Mouse (Mus musculus): ENCODE measurements around the gene Cdhr2.

Cdhr2 gene

DNA sequence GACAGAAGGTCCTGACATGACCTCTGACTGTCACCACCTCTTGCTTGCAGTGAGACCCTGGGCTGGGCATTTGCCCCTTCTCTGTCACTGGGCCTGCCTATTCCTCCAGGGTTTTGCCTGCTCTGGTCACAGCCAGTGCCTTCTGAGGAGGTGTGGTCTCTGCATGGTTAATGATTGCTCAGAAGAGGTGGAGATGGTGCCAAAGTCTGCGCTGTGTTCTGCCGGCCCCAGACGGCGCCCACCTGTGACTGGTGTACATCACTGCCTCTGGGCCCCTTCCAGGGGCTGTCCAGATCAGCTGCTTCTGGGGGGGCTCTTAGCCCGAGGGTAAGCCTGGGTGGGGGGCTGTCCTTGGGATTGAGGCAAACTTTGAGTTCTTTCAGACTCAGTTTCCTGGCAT is at the start of gene Cdhr2:
TSS of gene Cdhr2 (plus strand) at position 219 of the 400 bp plus-strand sequence.
- no peak for DNase-seq (ENCODE audit: low spot score in 2 of 2)

DNA sequence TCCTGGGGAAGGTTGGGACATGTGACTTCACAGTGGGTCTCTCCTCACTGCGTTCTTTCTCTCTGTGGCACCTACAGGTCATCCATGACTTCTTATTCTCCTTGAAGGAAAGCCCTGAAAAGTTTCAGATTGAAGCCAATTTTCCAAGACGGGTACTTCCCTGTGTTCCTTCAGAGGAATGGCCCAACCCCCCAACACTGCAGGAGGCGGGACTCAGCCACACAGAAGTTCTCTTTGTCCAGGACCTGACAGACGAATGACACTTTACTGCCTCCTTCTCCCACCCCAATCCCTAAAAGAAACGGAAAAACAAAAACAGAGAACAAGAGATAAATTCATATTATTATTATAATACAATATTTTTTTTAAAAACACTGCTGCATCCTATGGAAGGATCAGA is 40.4 kb upstream of the Cdhr2 start:
- DNase-seq (ENCODE audit: low spot score in 2 of 2), result no peak

- DNase-seq (ENCODE audit: low spot score in 2 of 2), result no peak
Observed at GRCm38 (mm10) chr13:54661358-54661757, 39.9 kb upstream of the Cdhr2 start.

GRCm38 (mm10) chr13:54663999-54664398 is 37.3 kb upstream of the Cdhr2 start:
- DNase-seq (ENCODE audit: low spot score in 2 of 2), result no peak

DNA sequence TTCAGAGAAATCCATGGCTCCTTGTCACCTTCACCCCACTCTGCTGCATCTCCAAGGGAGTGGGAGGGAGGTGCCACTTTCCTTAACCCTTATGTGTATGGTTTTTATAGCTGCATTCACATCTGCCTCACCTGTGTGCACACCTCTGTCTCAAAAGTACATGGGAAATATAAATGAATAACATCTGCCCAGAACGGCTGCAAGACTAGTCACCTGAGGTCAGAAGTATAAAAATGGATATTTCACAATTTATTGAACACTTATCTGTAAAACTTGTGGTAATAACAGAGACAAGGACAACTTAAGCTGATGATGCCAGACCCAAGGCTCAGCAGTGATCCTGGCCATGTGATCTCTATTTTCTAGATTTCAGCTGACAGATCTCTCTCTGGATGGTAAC is 36.8 kb upstream of the Cdhr2 start:
- DNase-seq (ENCODE audit: low spot score in 2 of 2), result no peak

DNA sequence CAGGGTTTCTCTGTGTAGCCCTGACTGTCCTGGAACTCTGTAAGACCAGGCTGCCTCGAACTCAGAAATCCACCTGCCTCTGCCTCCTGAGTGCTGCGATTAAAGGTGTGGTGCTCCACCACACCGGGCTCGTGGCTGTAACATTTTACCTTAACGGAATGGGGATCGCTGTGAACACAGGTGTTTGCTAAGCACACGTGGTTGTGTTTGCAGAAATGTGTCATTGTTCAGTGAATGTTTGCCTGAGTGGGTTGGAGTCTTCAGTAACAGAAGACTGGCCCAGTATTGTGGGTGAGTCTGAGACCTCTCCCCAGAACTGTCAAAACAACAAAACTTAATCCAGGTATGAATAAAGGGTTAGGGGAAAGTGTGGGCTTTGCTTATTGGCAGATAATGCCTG is 36.2 kb upstream of the Cdhr2 start:
- no peak for DNase-seq (ENCODE audit: low spot score in 2 of 2)

DNA sequence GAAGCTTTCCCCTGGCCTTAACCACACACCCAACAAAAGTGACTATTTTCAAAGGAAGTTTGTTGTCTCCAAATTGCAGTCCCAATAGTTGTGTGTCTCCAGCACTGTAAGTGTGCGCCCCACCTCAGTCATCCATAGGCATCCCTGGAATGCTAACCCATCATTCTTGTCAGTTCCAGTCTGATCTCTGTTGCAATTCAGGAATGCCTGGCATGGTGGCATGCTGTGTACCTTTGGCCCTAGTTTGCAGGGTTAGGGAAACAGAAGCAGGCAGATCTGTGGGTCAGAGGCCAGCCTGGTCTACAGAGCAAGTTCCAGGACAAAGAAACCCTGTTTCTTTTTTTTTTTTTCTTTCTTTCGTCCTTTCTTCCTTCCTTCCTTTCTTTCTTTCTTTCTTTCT is 30.8 kb upstream of the Cdhr2 start:
- DNase-seq (ENCODE audit: low spot score in 2 of 2), result no peak

DNA sequence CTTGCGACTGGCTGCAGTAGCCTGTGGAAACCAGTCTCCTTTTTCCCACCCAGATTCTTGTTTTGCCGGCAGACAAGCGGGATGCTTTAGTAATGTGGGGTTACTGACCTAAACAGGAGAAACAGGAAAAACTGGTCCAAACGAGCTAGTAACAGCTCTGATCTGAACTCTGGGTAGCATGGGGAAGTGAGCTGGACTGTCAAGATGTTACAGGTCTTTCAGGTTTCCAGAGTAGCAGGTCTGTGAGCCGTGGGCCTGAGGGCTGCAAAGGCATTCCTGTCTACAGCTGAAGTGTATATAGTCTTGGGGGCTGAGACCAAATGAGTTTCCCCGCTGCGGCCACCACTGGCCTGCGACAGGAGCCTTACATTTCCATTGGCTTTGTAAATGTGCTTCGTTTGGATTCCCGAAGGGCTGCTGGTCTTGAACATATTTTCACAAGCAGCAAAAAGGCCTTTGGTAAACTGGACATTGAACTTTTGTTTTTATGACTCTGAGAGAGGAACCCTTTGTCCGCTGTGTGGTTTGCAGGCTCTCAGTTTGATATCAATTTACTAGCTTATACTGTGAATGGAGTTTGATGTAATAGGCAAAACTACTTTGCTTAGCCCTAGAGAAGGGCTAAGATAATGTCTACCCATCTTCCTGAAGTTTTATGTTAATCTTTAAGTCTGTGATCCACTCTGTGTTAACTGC is 25.2 kb upstream of the Cdhr2 start:
- no peak for DNase-seq (ENCODE audit: low spot score in 2 of 2)

DNA sequence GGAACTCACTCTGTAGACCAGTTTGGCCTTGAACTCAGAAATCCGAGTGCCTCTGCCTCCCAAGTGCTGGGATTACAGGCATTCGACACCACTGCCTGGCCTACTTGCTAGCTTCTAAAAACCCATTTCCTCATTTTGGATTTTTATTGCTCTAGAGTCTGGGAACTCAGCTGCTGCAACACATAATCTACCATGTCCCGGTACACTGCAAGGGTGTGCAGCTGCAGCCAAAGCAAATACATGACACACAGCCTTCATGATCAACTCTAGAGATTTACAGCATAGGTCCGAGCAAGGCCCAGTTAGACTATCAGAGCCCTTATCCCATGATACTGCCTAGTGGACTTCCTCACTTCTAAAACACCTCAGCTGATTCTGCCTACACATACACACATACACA is 23.0 kb upstream of the Cdhr2 start:
- DNase-seq (ENCODE audit: low spot score in 2 of 2), result no peak

DNA sequence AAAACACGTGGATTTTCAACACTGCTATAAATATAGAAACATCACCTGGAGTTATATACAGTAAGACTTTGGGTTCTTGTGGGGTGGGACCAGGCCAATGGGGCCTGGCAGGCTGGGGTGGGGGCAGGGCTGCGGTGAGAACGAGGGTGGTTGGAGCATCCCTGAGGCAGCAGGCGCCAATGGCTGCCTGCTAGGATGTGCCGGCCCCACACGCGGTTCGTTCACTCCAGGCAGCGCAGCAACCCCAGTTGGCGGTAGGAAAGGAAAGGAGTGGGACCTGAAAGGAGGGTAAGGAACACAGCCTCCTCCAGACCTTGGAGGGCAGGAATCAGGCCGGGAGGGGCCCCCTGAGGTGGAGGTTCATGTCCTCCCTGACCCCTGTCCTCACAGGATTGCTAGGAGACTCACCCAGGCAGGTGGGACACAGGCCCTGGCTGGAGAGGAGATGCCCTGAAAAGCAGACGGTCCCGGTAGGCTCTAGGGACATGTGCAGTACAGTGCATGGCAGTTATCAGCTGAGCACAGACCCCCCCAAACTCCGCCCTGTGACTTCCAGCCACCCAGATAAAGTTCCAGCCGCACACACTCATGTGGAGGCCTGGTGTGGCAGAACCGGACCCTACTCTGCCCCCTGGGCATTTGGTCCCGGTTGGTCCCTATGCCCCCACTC is 20.9 kb upstream of the Cdhr2 start:
- DNase-seq (ENCODE audit: low spot score in 2 of 2), result no peak

- no peak for DNase-seq (ENCODE audit: low spot score in 2 of 2)
Observed at GRCm38 (mm10) chr13:54681291-54681690, 20.0 kb upstream of the Cdhr2 start.

DNA sequence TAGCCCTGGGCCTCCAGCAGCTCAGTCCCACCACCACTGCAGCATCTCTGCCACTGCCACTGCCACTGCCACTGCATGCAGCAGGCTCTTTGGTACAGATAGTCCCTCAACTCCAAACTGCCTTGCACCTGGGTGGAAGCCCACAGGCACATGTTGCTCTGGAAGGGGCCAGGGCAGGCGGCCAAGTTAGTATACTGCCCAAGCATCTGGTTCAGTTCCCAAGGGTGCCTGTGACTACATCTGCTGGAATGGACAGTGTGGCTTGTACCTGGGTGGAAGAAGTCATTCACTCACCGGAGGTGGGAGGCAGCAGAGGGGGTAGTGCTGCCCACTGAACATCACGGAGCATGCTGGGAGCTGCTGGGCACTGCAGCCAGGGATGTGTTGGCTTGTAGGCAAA is 18.0 kb upstream of the Cdhr2 start:
- DNase-seq (ENCODE audit: low spot score in 2 of 2), result no peak

DNA sequence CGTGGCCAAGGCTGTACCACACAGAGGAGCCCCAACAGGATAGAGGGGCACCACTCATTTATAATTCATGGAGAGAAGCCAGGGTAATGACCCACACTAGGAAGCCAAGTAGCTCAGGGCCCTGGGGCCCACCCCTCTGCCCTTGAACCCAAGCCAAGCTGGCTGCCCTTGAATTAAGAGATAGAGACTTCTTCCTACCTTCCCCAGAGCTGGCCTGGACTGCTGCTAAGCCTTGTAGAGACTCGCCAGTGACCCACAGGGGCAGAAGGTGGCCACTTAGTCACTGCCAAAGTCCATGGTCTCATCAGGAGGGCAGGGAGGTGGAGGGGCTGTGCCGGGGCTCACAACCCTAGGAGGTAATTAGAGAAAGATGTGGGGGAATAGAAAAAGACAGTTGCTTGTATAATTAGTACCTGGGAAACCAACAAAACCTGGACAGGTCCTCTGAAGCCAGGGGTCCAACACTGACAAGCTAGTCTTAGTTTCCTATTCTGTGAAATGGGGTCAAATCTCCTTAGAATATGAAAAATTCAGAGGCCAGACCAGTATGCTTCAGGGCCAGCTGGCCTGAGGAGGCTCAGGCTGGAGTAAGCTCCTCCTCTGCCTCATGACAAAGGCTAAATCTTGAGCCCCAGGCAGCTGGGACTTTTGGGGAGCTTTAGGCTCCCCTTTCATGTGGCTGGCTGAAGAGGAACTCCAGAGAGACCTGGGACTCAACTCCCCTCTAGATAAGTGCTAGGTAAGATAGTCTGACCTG is 16.9 kb upstream of the Cdhr2 start:
- no peak for DNase-seq (ENCODE audit: low spot score in 2 of 2)

DNA sequence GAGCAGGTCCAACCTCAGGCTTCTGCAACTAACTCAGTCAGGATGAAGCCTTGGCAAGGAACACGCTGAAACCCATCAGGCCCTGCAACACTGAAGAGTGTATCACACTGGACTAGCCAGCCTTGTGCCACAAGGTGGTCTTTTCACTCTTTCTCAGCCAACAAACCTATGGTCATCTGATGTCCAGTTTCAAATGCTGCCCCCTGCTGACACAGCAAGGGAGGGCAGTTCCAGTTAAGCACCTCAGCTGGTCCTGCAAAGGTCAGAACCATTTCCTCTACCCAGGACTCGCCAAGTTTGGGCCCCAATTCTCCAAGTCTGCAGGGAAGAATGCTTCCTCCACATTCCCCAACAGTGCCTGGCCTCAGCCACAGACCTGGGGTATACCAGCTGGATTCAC is 16.1 kb upstream of the Cdhr2 start:
- no peak for DNase-seq (ENCODE audit: low spot score in 2 of 2)

DNA sequence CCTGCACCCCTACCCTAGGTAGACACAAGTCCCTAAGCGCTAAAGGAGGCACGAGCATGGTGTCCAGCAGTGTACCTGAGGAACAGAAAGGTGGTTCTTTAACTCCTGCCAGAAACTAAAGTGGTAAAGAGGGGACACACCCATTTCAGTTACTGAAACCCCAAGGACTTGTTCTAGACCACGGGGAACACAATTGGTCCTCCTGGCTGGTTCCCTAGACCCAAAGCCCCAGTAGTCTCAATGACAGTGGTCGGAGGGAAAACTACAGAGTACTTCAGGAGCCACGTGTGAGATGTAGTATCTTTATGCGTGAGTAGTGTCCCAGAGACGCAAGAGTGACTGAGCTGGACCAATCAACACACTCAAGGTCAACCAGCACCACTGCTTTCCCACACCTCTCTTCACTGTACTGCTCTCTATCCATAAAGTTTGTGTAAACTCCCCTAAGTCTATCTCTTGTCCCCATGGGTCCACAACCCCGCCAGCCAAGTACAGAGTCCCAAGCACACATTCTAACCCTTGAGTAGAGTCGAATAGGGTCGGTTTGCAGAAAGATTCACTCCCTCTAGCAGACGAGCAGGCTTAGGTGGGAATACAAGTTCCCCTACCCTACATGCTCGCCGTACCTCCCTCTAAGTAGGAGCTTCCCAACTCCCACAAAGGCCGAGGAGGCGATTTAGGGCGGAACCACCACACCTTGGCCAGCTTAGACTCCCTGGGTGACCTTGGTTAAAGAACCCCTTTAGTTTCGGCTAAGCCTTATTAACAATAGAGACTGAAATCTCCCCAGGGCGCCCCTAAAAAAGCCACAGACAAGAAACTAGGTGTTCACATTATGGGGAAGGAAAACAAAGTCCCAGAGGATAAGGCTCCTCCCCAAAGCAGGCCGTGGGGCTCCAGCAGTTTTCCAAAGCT is 14.9 kb upstream of the Cdhr2 start:
- no peak for DNase-seq (ENCODE audit: low spot score in 2 of 2)

DNA sequence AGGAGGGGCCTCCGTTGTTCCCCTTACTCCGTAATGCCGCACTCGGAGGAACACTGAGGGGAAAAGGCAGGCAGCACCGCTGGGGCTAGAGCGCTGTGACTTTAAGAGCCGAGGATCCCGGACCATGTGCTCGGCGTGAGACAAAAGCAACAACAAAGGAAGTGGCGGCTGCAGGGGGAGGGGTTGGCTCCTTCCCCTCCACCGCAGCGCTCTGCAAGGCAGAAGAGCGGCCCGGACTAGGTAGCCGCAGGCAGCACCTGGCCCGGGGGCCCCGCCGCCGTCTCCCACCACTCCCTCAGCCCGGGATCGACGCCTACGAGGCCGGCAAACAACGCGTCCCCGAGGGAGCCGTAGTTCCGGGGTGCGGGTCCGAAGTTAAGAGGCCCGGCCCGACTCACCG is 14.2 kb upstream of the Cdhr2 start:
- DNase-seq (ENCODE audit: low spot score in 2 of 2), result peak; percentile 65 to 78

DNA sequence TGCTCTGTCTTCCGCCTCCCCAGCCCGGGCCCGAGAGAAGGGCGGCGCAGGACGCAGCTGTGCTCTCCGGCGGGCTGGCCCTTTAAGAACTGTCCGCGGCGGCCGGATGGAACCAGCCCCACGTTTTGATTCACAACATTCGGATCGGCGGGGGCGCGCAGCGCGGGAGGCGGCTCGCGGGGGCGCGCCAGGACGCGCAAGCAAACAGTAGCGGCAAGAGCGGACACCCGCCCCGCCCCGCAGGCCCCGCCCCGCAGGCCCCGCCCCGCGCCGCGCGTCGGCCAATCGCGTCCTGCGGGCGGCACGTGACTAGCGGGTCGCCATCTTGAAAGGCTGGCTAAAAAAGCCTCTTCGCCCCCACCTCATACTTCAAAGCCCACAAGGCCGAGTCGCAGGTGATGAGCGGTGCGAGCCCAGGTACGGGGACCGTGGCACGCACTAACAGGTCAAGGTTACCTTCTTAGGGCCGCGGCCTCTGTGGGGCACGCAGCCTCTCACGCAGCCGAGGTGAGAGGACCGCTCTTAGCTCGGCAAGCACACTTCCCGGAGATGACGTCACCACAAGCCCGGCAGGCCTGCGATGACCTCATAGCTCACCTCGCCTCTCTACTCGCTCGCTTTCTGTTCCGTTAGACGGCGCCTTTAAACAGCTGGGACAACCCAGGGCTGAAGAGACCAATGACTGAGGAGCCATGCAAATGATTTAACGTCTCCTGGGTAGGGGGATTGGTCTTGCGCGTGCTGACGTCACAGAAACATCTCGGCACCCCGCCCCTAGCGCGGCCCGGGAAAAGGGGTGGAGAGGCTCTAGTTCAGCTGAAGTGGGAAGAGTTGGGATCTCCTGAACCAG is 13.5 kb upstream of the Cdhr2 start:
- DNase-seq (ENCODE audit: low spot score in 2 of 2), result peak; percentile 96 to 99

DNA sequence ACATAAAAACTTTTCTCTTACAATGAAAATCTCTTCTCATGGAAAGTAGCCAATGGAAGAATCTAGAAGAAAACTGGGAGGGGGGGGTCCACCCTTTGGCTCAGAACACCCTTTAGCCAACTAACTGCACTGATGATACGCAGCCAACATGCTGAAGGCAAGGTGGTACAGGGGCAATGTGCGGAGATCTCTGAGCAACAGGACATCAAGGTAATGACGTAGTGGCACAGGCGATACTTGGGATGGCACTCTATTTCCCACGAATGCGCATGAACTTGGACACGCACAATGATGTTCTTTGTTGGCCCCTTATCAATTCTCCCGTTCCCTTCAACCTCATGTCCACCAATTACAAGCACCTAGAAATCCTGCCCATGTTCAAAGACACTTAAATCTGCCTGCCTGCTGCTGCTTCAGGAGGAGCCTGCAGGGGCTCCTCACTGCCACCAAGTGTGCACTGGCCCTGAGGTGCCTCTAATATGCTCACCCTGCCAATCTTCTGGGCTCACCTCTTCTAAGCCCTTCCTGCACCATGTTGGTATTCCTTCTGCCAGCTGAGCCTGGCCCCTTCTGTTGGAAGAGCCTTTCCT is 11.0 kb upstream of the Cdhr2 start:
- no peak for DNase-seq (ENCODE audit: low spot score in 2 of 2)

DNA sequence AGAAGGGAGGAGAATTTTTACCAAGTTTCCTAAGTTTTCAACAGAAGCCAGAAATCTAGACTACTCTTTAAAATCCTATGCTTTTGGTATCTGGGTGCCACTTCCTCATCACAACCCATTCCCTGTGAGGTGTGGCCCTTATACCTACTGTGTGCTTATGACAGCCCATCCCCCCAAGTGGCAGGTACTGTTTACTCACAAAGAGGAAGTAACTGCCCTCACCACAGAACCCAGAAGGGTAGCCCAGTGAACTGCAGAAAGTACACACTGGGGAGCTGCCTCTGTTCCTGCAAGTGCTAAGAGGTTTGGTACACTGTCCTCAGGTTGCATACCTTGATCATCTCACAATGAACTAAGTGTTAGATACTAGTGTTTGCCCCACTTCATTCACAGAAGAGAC is 9.5 kb upstream of the Cdhr2 start:
- no peak for DNase-seq (ENCODE audit: low spot score in 2 of 2)

GRCm38 (mm10) chr13:54692711-54693557 is 8.3 kb upstream of the Cdhr2 start:
- no peak for DNase-seq (ENCODE audit: low spot score in 2 of 2)
